Mouse (Mus musculus) bone marrow macrophage, adult 2 months (primary cell): ENCODE results near the gene Cacna1i.

Experiments
- CTCF ChIP-seq: IDR thresholded peaks from 2 replicates; pipeline ENCODE4 v1.5.1; 2012; ENCODE audit warnings: low read depth, mild to moderate bottlenecking, low read length, moderate library complexity
- POLR2A ChIP-seq: IDR thresholded peaks from 2 replicates; pipeline ENCODE4 v1.6.1; 2012; ENCODE audit warnings: mild to moderate bottlenecking, low read depth, low read length, borderline replicate concordance

DNA sequence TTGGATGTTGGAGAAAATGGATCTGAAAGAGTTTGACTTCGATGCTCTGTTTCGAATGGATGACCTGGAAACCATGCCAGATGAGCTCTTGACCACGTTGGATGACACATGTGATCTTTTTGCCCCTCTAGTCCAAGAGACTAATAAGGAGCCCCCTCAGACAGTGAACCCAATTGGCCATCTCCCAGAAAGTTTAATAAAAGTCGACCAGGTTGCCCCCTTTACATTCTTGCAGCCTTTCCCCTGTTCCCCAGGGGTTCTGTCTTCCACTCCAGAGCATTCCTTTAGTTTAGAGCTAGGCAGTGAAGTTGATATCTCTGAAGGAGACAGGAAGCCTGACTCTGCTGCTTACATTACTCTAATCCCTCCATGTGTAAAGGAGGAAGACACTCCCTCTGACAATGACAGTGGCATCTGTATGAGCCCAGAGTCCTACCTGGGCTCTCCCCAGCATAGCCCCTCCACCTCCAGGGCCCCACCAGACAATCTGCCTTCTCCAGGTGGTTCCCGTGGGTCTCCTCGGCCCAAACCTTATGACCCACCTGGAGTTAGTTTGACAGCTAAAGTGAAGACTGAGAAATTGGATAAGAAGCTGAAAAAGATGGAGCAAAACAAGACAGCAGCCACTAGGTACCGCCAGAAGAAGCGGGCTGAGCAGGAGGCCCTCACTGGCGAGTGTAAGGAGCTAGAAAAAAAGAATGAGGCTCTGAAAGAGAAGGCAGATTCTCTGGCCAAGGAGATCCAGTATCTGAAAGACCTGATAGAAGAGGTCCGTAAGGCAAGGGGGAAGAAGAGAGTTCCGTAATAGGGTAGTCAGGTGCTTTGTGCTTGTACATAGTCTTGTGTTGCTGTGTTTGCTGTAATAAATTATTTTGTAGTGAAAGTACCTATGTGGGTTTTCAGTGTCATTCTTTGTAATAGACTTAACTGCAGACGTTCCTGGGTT, 30.1 kb upstream of the Cacna1i start:
- TF ChIP-seq POLR2A (no peak), CTCF (no peak)
